In genomic region chr10:127180695-127181047, GRCm38 (mm10) we compare ENCODE assay signal across 9 mouse cellular contexts. TPM values are rescaled to one million over a fixed set of nuclear protein-coding genes. Genes with fewer than 3 reads are reported as not detected.
DNase-seq lines count a peak whose midpoint lies in the region; ATAC-seq and TF ChIP-seq lines count a peak whose summit lies in the region.
"Had no signal": no experiment of that assay in that cellular context is flagged by ENCODE, and none has a peak within 500 bp of the region (broad histone marks: within the 10 kb centered on the region; RNA-seq: fewer than 3 reads in every experiment).

No protein-coding gene starts in this region.

- no peak overlapping the region for H3K9ac ChIP-seq in heart, embryonic 14.5 days (ENCODE audit: low read length)
- H3K9ac ChIP-seq in lung, embryonic 15.5 days = no peak overlapping the region
- no peak overlapping the region for H3K9ac ChIP-seq in forebrain, embryonic 15.5 days (replicated peaks)
- no peak overlapping the region for H3K9ac ChIP-seq in limb, embryonic 14.5 days (ENCODE audit: low read depth, low read length, severe bottlenecking)

- TF ChIP-seq POLR2A in limb, embryonic 14.5 days (IDR thresholded peaks at IDR 0.05; ENCODE audit: borderline replicate concordance, extremely low read depth, insufficient read depth, insufficient read length) = no peak

- H3K4me1 ChIP-seq in heart, embryonic 14.5 days (ENCODE audit: control insufficient read depth in 2 of 2, insufficient read depth in 2 of 2, low read length in 2 of 2) = peaks cover 6 to 9% of the 10 kb centered on the region in 2 experiments; a peak in 3 of 4 replicates
- H3K4me1 ChIP-seq in lung, embryonic 15.5 days = peaks cover 31% of the 10 kb centered on the region
- peaks cover 28% of the 10 kb centered on the region for H3K4me1 ChIP-seq in forebrain, embryonic 15.5 days
- peaks cover 19% of the 10 kb centered on the region for H3K4me1 ChIP-seq in limb, embryonic 14.5 days (ENCODE audit: control insufficient read depth, insufficient read depth, low read length)

- no peak for ATAC-seq in heart, embryonic 14.5 days (ENCODE audit: insufficient number of reproducible peaks, insufficient read depth, low FRiP score, low read depth)
- no peak for ATAC-seq in lung, embryonic 15.5 days (ENCODE audit: borderline replicate concordance, extremely low read depth, low FRiP score, low TSS enrichment)
- ATAC-seq in forebrain, embryonic 15.5 days (replicated peaks) = no peak
- no peak for ATAC-seq in limb, embryonic 14.5 days (ENCODE audit: low FRiP score, low read depth)

- peaks cover 89% of the 10 kb centered on the region for H3K27me3 ChIP-seq in heart, embryonic 14.5 days (ENCODE audit: control insufficient read depth, insufficient read depth, low read length)
- H3K27me3 ChIP-seq in lung, embryonic 15.5 days = peaks cover 88% of the 10 kb centered on the region
- peaks cover 38% of the 10 kb centered on the region for H3K27me3 ChIP-seq in forebrain, embryonic 15.5 days
- peaks cover 46% of the 10 kb centered on the region for H3K27me3 ChIP-seq in limb, embryonic 14.5 days (ENCODE audit: control insufficient read depth, insufficient read depth, low read length)

- intact Hi-C loops in heart, postnatal 36 days (cut with DNase I) = no loop called here
- intact Hi-C loops in left cerebral cortex, postnatal 25 days (cut with DNase I) = no loop called here

- peak overlapping the region in 1 of 2 experiments; percentile 31; a peak in 1 of 4 replicates for H3K4me3 ChIP-seq in heart, embryonic 14.5 days (ENCODE audit: control insufficient read depth in 1 of 2, insufficient read depth in 1 of 2, low read depth in 1 of 2, low read length in 2 of 2)
- no peak overlapping the region; the same call in 1 of the 2 replicates for H3K4me3 ChIP-seq in lung, embryonic 15.5 days
- no peak overlapping the region for H3K4me3 ChIP-seq in forebrain, embryonic 15.5 days
- peak overlapping the region; percentile 22; the same call in 1 of the 2 replicates for H3K4me3 ChIP-seq in limb, embryonic 14.5 days (replicated peaks; ENCODE audit: low read length)

- no peaks in the 10 kb centered on the region for H3K9me3 ChIP-seq in heart, embryonic 14.5 days (ENCODE audit: control insufficient read depth, low read length)
- H3K9me3 ChIP-seq in lung, embryonic 15.5 days = no peaks in the 10 kb centered on the region
- no peaks in the 10 kb centered on the region for H3K9me3 ChIP-seq in forebrain, embryonic 15.5 days
- H3K9me3 ChIP-seq in limb, embryonic 14.5 days (ENCODE audit: control insufficient read depth, low read length) = no peaks in the 10 kb centered on the region

- whole genome bisulfite sequencing in heart, embryonic 14.5 days = 15% methylated on average over 3 of the region's 3 CpGs
- WGBS in lung, embryonic 15.5 days = 40% methylated on average over 3 of the region's 3 CpGs
- 16% methylated on average over 3 of the region's 3 CpGs for WGBS in forebrain, embryonic 15.5 days
- WGBS in limb, embryonic 14.5 days = 22% methylated on average over 3 of the region's 3 CpGs

- H3K27ac ChIP-seq in heart, embryonic 14.5 days (replicated peaks in 1 of 2; ENCODE audit: control insufficient read depth in 1 of 2, insufficient read depth in 1 of 2, low read depth in 2 of 2, low read length in 2 of 2) = 0 out of 4 replicates have a peak overlapping the region, but pooled peaks of 1 of the 2 experiments have one; percentile 28
- H3K27ac ChIP-seq in lung, embryonic 15.5 days = no peak overlapping the region
- no peak overlapping the region for H3K27ac ChIP-seq in forebrain, embryonic 15.5 days (replicated peaks)
- H3K27ac ChIP-seq in limb, embryonic 14.5 days (replicated peaks; ENCODE audit: low read depth, low read length) = no peak overlapping the region

- peak overlapping the region; percentile 57 for H3K4me2 ChIP-seq in heart, embryonic 14.5 days (ENCODE audit: low read length)
- H3K4me2 ChIP-seq in lung, embryonic 15.5 days = peak overlapping the region; percentile 43; the same call in 1 of the 2 replicates
- H3K4me2 ChIP-seq in forebrain, embryonic 15.5 days (replicated peaks) = peak overlapping the region; percentile 31; the same call in 1 of the 2 replicates
- H3K4me2 ChIP-seq in limb, embryonic 14.5 days (replicated peaks; ENCODE audit: low read depth, low read length, severe bottlenecking) = peak overlapping the region; percentile 45

- H3K36me3 ChIP-seq in heart, embryonic 14.5 days (ENCODE audit: control insufficient read depth, insufficient read depth, low read length) = peaks cover 7% of the 10 kb centered on the region; the same call in 1 of the 2 replicates
- H3K36me3 ChIP-seq in lung, embryonic 15.5 days = peaks cover 9% of the 10 kb centered on the region; the same call in 1 of the 2 replicates
- 0 out of 2 replicates have a peak, but pooled peaks cover 2% of the 10 kb centered on the region for H3K36me3 ChIP-seq in forebrain, embryonic 15.5 days
- peaks cover 37% of the 10 kb centered on the region for H3K36me3 ChIP-seq in limb, embryonic 14.5 days (ENCODE audit: control insufficient read depth, insufficient read depth, low read length)

- no peak for DNase-seq in heart, postnatal 36 days
- no peak for DNase-seq in lung, postnatal 36 days
- DNase-seq in limb, embryonic 14.5 days (ENCODE audit: low spot score) = no peak
- no peak for DNase-seq in spleen, postnatal 36 days (ENCODE audit: low spot score in 2 of 2)
- DNase-seq in left cerebral cortex, postnatal 25 days (ENCODE audit: low spot score in 2 of 2) = no peak
- DNase-seq: kidney, postnatal 14 days had no signal

RNA-seq across cellular contexts. Expression of gene Slc26a10, which starts 0.2 kb away (rescaled TPM):
- 17.4 and 19.3 TPM in 2 replicates for polyA plus RNA-seq in heart, embryonic 14.5 days (2014; fragmentation: Nextera tagmentation; extraction: Ambion mirVana)
- total RNA-seq in heart, postnatal 36 days (2021) = 10 to 100 TPM; 17.2 to 23.1 TPM
- polyA plus RNA-seq in lung, embryonic 15.5 days (2015; fragmentation: Nextera tagmentation; extraction: Ambion mirVana) = 0.86 and 0.93 TPM in 2 replicates
- 1.4 and 2.1 TPM in 2 replicates for polyA plus RNA-seq in forebrain, embryonic 15.5 days (2015; fragmentation: Nextera tagmentation; extraction: Ambion mirVana)
- 2.9 and 3.7 TPM in 2 replicates for polyA plus RNA-seq in limb, embryonic 14.5 days (2012; rRNA removed)
- 0.81 and 1.2 TPM in 2 replicates for polyA plus RNA-seq in limb, embryonic 14.5 days (2014; fragmentation: Nextera tagmentation; extraction: Ambion mirVana)
- 1 to 10 TPM; 2.4 to 4.1 TPM for total RNA-seq in left cerebral cortex, postnatal 25 days (2021)

RNA-seq across cellular contexts. Expression of gene Arhgef25, which starts 9.2 kb away (rescaled TPM):
- 18.2 and 22.8 TPM in 2 replicates for polyA plus RNA-seq in heart, embryonic 14.5 days (2014; fragmentation: Nextera tagmentation; extraction: Ambion mirVana)
- 10 to 100 TPM; 12.4 to 12.8 TPM for total RNA-seq in heart, postnatal 36 days (2021)
- polyA plus RNA-seq in lung, embryonic 15.5 days (2015; fragmentation: Nextera tagmentation; extraction: Ambion mirVana) = 55.4 and 59.0 TPM in 2 replicates
- polyA plus RNA-seq in forebrain, embryonic 15.5 days (2015; fragmentation: Nextera tagmentation; extraction: Ambion mirVana) = 31.4 and 32.3 TPM in 2 replicates
- polyA plus RNA-seq in limb, embryonic 14.5 days (2012; rRNA removed) = 228 and 246 TPM in 2 replicates
- polyA plus RNA-seq in limb, embryonic 14.5 days (2014; fragmentation: Nextera tagmentation; extraction: Ambion mirVana) = 86.8 and 113 TPM in 2 replicates
- total RNA-seq in left cerebral cortex, postnatal 25 days (2021) = 100 to 1,000 TPM; 142 to 156 TPM

RNA-seq across cellular contexts. Expression of gene Dtx3, which starts 14.9 kb away (rescaled TPM):
- 73.3 and 75.7 TPM in 2 replicates for polyA plus RNA-seq in heart, embryonic 14.5 days (2014; fragmentation: Nextera tagmentation; extraction: Ambion mirVana)
- 10 to 100 TPM; 25.8 to 29.4 TPM for total RNA-seq in heart, postnatal 36 days (2021)
- polyA plus RNA-seq in lung, embryonic 15.5 days (2015; fragmentation: Nextera tagmentation; extraction: Ambion mirVana) = 73.9 and 82.6 TPM in 2 replicates
- 211 and 222 TPM in 2 replicates for polyA plus RNA-seq in forebrain, embryonic 15.5 days (2015; fragmentation: Nextera tagmentation; extraction: Ambion mirVana)
- 565 and 712 TPM in 2 replicates for polyA plus RNA-seq in limb, embryonic 14.5 days (2012; rRNA removed)
- polyA plus RNA-seq in limb, embryonic 14.5 days (2014; fragmentation: Nextera tagmentation; extraction: Ambion mirVana) = 157 and 184 TPM in 2 replicates
- total RNA-seq in left cerebral cortex, postnatal 25 days (2021) = 100 to 1,000 TPM; 210 TPM

RNA-seq across cellular contexts. Expression of gene B4galnt1, which starts 15.6 kb away (rescaled TPM):
- polyA plus RNA-seq in heart, embryonic 14.5 days (2014; fragmentation: Nextera tagmentation; extraction: Ambion mirVana) = 1.5 and 2.0 TPM in 2 replicates
- total RNA-seq in heart, postnatal 36 days (2021) = 1 to 10 TPM; 1.6 to 2.7 TPM
- 2.8 and 3.6 TPM in 2 replicates for polyA plus RNA-seq in lung, embryonic 15.5 days (2015; fragmentation: Nextera tagmentation; extraction: Ambion mirVana)
- 35.1 and 36.7 TPM in 2 replicates for polyA plus RNA-seq in forebrain, embryonic 15.5 days (2015; fragmentation: Nextera tagmentation; extraction: Ambion mirVana)
- polyA plus RNA-seq in limb, embryonic 14.5 days (2012; rRNA removed) = 12.1 and 15.0 TPM in 2 replicates
- 10.8 and 11.8 TPM in 2 replicates for polyA plus RNA-seq in limb, embryonic 14.5 days (2014; fragmentation: Nextera tagmentation; extraction: Ambion mirVana)
- total RNA-seq in left cerebral cortex, postnatal 25 days (2021) = 100 to 1,000 TPM; 111 to 116 TPM

RNA-seq across cellular contexts. Expression of gene Pip4k2c, which starts 30.7 kb away (rescaled TPM):
- polyA plus RNA-seq in heart, embryonic 14.5 days (2014; fragmentation: Nextera tagmentation; extraction: Ambion mirVana) = 17.6 and 22.8 TPM in 2 replicates
- total RNA-seq in heart, postnatal 36 days (2021) = 10 to 100 TPM; 26.9 to 29.9 TPM
- 24.4 and 27.2 TPM in 2 replicates for polyA plus RNA-seq in lung, embryonic 15.5 days (2015; fragmentation: Nextera tagmentation; extraction: Ambion mirVana)
- 24.9 and 26.1 TPM in 2 replicates for polyA plus RNA-seq in forebrain, embryonic 15.5 days (2015; fragmentation: Nextera tagmentation; extraction: Ambion mirVana)
- polyA plus RNA-seq in limb, embryonic 14.5 days (2012; rRNA removed) = 33.1 and 37.5 TPM in 2 replicates
- polyA plus RNA-seq in limb, embryonic 14.5 days (2014; fragmentation: Nextera tagmentation; extraction: Ambion mirVana) = 22.0 and 23.3 TPM in 2 replicates
- total RNA-seq in left cerebral cortex, postnatal 25 days (2021) = 10 to 100 TPM; 95.2 to 95.6 TPM
